Mouse (Mus musculus) liver, postnatal 0 days (tissue): ENCODE data around the gene Prdx2.

Experiments
- CTCF ChIP-seq: sonication (generic); IDR thresholded peaks from 2 replicates; pipeline ENCODE4 v1.5.1; 2016; ENCODE audit warnings: antibody characterized with exemption, low read depth
- EP300 ChIP-seq: IDR thresholded peaks from 2 replicates; pipeline ENCODE4 v1.6.1; 2016; ENCODE audit warnings: antibody characterized with exemption, low read depth, mild to moderate bottlenecking

DNA sequence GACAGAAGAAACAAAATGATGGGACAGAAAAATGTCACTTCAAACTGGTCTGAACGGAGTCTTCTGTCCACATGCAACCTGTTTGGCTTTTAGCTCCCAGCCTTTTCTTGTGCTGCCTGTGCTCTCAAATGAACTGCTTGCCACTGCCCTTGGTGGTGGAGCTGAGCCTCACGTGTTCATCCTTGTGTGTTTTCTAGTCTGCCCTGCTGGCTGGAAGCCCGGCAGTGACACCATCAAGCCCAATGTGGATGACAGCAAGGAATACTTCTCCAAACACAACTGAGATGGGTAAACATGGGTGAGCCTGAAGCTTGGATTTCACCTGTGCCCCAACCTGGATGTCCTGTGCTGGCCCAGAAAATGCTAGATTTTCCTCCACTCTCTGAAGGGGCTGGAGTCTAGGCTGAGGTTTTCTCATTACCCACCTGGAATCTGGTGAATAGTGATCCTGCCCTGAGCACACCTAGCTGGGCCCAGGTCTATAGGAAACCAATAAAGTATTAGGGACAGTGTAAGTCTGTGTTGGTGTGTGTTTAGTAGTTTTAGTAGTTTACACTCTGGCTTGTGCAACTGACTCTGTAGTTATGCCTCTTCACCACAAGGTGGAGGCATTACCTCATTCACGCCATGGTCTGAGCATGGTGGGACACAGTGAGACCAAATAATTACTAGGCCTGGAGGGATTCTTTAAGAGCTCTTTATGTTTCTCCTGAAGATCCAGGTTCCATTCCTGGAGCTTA is 4.6 kb downstream of the Prdx2 start:
- TF ChIP-seq CTCF (peak; percentile 97), EP300 (no peak)
